Mouse (Mus musculus): Measurements from ENCODE around the gene Olfr44. TPM values are rescaled to one million over a fixed set of nuclear protein-coding genes. Genes with fewer than 3 reads are reported as not detected.

Gene Olfr44
- not detected for total RNA-seq (2021)

DNA sequence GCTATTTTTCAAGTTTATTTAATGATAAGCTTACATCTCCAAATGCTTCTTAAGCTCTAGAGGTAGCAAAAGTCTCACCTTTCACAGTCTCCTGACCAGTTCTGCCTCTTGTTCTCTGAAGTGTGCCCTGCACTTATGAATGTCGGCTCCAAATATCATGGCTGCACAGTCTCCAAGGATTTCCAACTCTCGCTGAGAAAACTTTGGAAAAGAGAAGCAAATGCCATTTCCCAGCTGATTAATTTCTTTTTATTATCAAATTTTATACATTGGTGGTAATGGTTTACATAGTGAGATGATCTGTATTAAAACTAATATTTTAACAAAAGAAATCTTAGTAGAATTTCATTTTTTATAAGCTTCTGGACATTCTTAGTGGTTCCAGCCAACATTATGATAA lies at the start of gene Olfr44:
Olfr44 (minus strand) TSS at position 101 of the 400 bp plus-strand sequence.
- intact Hi-C loops (cut with DNase I): no loop called here
- no peak for DNase-seq (ENCODE audit: low spot score)

DNA sequence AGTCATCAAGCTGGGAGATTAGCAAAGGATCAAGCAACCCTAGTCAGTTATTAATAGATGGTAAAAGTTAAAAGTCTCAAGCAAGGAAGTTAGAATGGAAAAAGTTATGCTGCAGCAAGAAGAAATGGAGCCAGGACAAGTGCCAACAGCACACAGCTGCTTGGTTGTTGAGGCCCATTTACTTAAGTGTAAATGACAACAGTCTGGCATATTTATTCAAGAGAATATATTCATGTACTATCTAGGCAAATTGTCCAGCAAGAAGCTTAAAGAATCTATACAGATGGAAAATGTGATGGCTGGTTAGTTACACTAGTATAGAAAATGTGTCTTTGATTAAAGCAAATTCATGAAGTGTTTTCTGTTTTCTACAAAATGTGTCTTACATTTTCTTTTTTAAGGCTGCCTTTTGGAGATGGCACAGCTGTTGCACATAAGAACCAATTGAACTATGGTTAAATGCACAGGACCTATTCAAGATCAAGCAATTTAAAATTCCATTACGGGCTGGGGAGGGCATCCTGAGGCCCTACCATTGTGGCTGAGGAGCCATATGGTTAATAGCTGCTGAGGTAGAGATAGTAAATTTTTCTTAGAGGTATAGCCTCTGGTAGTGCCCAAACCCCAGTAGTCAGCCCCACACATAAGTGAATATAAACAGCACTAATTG lies 30.0 kb upstream of the Olfr44 start:
- intact Hi-C loops (cut with DNase I): no loop called here
- no peak for DNase-seq (ENCODE audit: low spot score)

DNA sequence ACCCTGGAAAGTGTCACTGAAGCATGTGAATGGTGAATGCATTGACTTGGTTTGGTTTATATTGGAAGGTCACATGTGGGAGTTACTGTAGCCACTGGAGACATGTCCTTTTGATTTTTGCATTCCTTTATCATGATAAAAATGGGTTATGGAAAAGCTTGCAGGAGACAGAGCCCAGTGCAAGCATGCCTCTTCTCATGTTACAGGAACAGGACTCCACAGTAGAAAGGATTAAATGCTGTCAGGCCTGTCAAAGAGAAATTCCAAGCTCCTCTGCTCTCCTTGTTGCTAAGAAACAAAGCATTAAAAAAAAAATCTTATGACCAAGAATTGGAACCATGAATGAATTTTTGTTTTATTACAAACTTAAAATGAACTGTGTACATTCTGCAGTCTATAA lies 24.8 kb upstream of the Olfr44 start:
- no peak for DNase-seq (ENCODE audit: low spot score)
- intact Hi-C loops (cut with DNase I): no loop called here

DNA sequence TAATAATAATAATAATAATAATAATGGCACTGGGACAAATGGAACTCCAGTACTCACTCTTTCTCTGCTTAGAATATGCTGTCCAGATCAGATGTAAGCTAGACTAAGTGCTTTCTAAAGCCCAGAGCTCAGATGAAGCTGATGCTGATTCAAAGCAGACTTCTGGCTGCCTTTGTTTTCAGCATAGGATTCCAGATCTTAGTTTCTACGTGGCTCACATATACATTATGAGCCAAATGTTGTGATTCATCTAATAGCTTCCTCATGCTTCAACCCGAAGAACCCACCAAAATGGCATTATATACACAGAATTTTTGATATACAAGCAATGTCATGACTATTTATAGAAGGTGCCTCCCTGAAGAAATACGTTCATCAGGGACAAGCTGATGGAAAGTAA lies 21.7 kb upstream of the Olfr44 start, which contains the start of gene Olfr957:
Olfr957 (minus strand) TSS at position 279 of the 400 bp plus-strand sequence.
- intact Hi-C loops (cut with DNase I): no loop called here

DNA sequence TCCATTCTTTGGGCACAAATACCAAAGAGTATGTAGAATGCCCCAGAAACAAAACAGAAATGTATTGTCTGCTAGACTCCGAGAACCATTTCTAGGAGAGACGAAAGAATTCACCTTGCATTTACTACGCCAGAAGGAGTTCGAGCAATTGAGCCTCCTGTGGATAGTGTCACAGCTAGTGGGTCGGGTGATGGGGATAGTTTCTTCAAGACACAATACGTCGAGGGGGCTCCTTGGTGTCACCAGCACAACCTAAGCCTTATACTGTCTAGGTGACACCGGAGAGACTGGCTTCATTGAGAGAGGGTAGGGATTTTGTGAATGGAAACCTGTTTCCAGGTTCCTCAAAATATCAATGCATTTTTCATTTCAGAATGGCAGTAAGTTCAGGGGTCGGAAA lies 15.6 kb upstream of the Olfr44 start:
- no peak for DNase-seq (ENCODE audit: low spot score)
- intact Hi-C loops (cut with DNase I): loop anchor here (1.0 kb wide), 1 partner anchor 103 kb away; no protein-coding TSS in a partner anchor

More for the DNA sequence above, 21.7 kb upstream of the Olfr44 start, which contains the start of gene Olfr957:
- no peak for DNase-seq (ENCODE audit: low spot score)

DNA sequence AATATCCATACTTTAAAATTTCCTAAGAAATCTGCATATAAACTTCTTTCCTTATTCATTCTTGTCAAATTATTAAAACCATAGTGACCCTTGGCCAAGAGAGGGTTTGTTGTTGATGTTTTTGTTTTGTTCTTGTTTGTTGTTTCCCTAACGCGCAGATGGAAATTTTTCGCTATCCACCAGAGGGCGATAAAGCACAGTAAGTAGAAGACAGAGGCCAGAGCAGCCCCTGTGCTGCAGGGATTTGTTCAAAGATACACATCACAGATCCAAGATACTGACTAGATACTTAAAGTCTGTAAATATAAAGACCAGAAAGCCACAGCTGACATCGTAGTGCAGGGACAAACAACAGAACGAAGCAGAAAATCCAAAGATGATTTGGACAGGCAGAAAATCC lies 15.2 kb upstream of the Olfr44 start:
- DNase-seq (ENCODE audit: low spot score): no peak
- intact Hi-C loops (cut with DNase I): loop anchor here (1.0 kb wide), 1 partner anchor 103 kb away; no protein-coding TSS in a partner anchor

DNA sequence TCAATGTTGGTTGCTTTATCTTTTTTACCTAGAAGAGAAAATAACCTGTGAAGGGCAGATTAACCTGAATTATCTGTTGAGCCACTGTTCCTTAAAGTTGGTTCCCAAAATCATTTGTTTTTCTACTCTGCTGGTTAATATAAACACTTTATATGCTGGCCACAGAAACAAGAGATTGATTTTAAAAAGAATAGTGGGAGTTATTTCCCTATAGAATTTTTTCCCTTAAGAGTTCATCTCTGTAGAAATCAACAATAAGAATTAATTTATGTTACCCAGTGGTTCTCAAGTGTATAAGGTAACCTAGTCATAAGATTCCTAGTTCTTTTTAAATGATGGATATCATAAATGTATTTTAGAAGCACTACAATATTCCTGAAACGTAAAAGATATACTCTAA lies 22.0 kb downstream of the Olfr44 start, which contains the start of gene Olfr955:
Olfr955 (minus strand) TSS at position 101 of the 400 bp plus-strand sequence.
- intact Hi-C loops (cut with DNase I): loop anchor here (5.0 kb wide), 1 partner anchor 40 kb away; no protein-coding TSS in a partner anchor
- DNase-seq (ENCODE audit: low spot score): no peak

DNA sequence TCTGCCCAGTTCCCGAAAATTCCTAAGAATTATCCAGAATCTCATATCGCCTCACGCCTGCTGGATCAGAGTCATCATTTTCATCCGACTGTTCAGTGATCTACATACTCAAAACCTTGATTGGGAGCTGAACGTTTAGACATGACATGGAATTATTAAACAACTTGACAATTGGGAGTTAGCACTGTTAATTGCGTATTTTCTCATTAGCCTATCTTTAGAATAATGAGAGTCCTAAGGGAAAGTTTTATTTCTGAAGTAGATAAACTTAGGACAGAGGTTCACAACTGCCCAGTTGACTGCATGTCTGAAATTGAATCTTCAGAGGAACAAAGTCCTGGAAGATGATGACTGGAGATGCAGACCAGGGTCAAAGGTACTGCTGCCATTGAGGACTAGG lies 37.4 kb downstream of the Olfr44 start, which contains the start of gene Olfr954:
Olfr954 (plus strand) TSS at position 301 of the 400 bp plus-strand sequence.
- no peak for DNase-seq (ENCODE audit: low spot score)
- intact Hi-C loops (cut with DNase I): no loop called here

Other genes with a start within 250 kb of the Olfr44 start
- not detected for gene Olfr1537, start 244.0 kb downstream of the Olfr44 start, total RNA-seq (2021)
- not detected for gene Olfr945, start 217.2 kb downstream of the Olfr44 start, total RNA-seq (2021)
- gene Olfr948, start 167.9 kb downstream of the Olfr44 start, total RNA-seq (2021): not detected
- gene Olfr951, start 106.6 kb downstream of the Olfr44 start, total RNA-seq (2021): not detected
- not detected for gene Olfr952, start 66.8 kb downstream of the Olfr44 start, total RNA-seq (2021)
- not detected for gene Olfr954, start 37.3 kb downstream of the Olfr44 start, total RNA-seq (2021)
- gene Olfr955, start 22.1 kb downstream of the Olfr44 start, total RNA-seq (2021): not detected
- not detected for gene Olfr957, start 21.8 kb upstream of the Olfr44 start, total RNA-seq (2021)
- gene Olfr958, start 60.1 kb upstream of the Olfr44 start, total RNA-seq (2021): not detected
- gene Olfr959, start 81.6 kb upstream of the Olfr44 start, total RNA-seq (2021): not detected
- under 1 TPM; 0.36 to 0.78 TPM for gene AW551984, start 110.4 kb upstream of the Olfr44 start, total RNA-seq (2021)
- gene Olfr148, start 116.7 kb upstream of the Olfr44 start, total RNA-seq (2021): not detected
- not detected for gene Olfr960, start 127.4 kb upstream of the Olfr44 start, total RNA-seq (2021)
- gene Olfr961, start 151.1 kb upstream of the Olfr44 start, total RNA-seq (2021): not detected
- not detected for gene Olfr963, start 173.2 kb upstream of the Olfr44 start, total RNA-seq (2021)
- not detected for gene Olfr149, start 213.1 kb upstream of the Olfr44 start, total RNA-seq (2021)
- not detected for gene Olfr965, start 217.4 kb upstream of the Olfr44 start, total RNA-seq (2021)
- not detected for gene Olfr150, start 237.0 kb upstream of the Olfr44 start, total RNA-seq (2021)

All from heart, postnatal 25 days (tissue).